Mouse (Mus musculus) inflammation-experienced regulatory T-cells, adult 6 months (primary cell): Measurements from ENCODE around the gene Rcc2. TPM values are rescaled to one million over a fixed set of nuclear protein-coding genes. Genes with fewer than 3 reads are reported as not detected.

ENCODE experiments used
- ATAC-seq: one replicate; pipeline ENCODE4 v1.8.0; 2017
- polyA plus RNA-seq, 3 experiments: library from polyadenylated mRNA; unstranded; fragments of 100-300 nt; shearing (Covaris generic); gene quantifications; one replicate each; pipeline ENCODE4 v1.2.1; 2017

The Rcc2 gene
- polyA plus RNA-seq, 3 experiments from 2014 or later = 13.8 to 21.6 (median 21.0) TPM

DNA sequence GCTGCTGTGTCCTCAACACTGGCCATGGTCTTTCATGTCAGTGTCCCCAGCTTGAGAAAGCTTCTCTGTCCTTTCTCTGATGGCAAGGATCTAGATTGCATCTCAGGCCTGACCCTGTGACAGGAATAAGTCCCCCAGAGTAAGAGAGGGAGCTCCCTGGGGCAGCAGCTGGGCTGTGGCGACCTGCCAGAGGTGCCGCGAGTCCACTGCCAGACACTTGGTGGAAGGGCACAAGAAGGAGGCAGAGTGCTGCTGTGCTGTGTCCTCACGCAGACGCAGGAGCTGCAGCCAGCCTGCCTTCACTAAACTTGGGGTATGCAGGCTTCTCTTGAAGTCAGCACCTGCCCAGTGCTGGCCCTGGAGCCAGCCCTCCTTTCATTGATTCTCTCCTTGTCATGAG, 11.0 kb downstream of the Rcc2 start:
- ATAC-seq = no peak

DNA sequence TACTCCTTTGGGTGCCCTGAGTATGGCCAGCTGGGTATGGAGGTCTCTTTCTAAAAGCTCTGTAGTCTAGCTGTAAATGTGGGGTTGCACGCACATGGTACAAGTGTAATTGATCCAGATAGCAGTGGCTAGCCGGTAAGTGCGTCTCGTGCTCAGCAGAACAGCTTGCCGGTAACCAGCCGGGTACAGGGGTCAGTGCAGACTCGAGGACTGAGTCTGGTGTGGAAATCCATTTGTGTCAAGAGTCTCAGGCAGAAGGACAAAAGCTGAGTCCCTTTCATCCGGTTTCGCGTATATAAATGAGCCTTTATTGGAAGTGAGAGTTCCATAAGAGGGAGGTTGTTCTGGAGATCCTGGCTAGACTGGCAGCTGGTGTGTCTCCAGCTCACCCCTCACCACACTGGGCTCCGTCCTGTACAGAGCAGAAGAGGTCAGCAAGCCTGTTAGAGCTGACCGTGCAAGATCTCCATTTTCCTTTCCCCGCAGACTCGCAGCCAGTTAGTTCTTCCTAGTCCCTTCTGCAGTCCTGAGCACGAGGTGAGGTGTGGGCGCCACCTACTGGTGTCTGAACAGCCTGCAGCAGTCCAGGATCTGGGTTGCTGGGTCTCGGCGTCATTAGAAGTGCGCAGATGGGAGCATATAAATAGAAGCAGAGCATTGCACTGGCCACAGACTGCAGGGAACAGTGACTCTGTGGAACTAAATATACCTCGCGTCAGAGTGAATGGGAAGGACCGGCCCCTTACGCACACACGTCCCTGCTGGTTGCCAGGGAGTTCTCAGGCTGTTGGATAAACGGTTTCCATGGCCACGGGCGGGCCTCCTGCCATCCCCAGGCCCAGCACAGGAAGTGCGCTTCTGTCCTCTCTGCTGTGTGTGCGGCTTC, 13.4 kb downstream of the Rcc2 start:
- peak; percentile 75 for ATAC-seq

DNA sequence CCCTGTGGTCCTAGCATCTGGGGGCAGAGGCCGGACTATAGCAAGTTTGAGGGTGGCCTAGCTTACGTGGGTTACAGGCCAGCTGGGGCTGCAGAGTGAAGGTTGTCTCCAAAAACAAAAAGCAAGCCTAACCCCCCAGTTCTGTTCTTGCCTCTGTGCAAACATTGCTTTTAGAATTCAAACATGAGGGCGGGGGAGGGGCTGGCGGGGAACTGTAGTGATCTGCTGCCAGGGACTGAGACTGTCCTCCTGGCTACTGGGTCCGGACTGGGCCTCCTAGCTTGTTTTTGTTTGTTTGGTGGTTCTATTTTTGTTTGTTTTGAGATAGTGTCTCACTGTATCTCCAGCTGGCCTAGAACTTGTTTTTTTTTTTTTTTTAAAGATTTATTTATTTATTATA, 14.2 kb downstream of the Rcc2 start:
- ATAC-seq = no peak

DNA sequence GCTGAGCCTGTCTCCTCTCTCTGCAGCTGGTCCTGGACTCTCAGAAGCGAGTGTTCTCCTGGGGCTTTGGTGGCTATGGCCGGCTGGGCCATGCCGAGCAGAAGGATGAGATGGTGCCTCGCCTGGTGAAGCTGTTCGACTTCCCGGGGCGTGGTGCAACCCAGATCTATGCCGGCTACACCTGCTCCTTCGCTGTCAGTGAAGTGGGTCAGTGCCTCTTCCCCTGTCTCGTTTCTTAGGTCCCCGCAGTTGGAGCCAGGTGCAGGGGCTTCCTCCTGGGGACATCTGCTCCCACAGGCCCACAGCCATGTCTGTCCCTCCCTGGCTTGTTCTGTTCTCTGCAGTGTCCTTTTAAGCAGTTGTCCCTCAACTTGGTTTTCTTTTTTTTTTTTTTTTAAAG, 16.7 kb downstream of the Rcc2 start:
- no peak for ATAC-seq

DNA sequence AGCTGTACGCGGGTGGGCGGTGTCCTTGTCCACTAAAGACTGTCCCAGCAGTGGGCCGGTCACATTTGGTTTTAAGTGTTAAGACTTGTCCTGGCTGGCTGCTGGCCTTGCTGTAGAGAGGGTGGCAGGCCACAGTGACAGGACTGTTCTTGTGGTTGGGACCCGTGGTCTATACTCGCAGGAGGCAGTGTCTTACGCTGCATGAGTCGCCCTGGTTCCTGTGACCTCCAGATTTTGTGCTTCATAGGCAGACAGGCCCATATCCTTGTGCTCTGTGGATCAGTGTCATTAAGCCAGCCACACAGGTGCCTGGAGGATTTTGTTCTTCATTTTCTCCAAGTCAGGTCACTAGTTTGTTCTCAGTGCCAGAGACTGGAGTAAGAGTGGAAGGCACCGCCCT, 18.1 kb downstream of the Rcc2 start:
- no peak for ATAC-seq

DNA sequence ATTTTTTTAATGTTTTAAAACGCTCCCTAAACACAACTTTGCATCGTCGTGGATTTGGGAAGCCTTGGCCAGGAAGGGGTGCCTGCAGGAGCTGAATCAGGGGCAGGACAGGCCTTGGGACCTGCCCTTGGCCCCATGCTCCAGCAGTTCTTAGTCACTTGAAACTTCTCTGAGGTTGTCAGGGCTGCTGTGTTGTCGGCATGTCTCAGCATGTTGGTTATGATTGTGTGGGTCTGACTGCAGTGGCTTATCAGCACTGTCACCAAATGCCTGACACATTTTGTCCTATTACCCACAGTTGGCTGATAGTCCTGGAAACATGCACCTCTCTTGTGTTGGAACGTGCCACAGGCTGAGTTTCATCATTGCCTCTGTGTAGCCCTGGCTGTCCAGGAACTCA, 19.8 kb downstream of the Rcc2 start:
- no peak for ATAC-seq

DNA sequence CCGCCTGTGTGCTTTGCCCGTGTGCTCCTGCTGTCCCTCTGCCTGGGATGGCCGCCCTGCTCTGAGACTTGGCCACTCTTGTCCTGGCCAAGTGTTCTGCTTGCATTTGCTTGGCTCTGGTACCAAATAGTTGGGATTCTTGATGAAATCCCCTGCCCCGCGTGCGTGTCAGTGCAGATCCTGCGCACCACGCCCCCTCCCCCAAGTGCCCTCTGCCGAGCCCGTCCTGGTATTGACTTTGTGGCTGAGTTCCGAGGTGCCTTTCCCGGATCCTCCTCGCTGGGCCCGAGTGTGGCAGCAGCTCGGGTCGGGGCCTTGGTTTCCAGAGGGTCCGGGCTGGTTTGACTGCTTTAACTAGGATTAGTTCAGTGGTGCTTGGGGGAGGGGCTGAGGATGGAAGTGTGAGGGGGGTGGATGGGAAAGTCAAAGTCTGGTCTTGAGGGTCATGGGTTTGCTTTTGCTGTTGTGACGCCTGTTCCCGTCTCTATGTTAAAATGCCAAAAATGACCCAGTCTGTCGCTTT, 21.7 kb downstream of the Rcc2 start:
- no peak for ATAC-seq

DNA sequence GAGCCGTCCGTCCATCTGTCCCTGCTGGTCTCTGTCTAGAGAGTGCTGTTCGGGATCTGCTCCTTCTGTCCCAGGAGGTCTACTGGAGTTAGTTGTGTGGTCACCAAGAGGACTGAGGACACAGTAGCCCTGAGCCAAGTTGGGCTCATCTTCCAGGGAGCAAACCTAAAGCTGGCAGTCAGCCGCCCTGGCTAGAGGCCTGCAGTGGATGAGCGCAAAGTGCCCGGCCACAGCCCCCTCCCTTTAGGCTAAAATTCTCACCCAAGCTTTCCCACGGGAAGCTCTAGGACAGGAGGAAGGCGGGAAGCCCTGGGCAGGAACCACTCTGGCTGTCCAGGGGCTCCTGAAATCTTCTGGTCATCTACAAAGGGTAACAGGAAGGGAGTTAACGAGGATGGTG, 22.4 kb downstream of the Rcc2 start:
- no peak for ATAC-seq

DNA sequence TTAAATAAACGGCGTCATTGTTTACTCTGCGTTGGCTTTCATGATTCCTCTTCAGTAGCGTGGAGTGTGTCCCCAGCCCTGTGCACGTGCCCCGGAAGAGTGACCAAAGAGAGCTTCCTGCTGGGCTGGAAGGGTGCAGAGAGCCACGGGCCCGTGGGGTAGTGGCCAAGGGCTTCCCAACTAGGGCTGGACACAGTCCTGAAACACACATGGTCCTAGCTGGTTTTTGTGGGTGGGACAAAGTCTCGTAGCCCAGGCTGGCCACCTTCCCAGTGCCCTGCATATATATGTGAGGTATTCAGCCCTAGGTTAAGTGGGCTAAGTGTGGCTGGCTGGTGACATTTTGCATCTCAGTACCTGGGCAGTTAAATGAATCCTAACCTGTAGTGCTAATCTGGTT, 22.9 kb downstream of the Rcc2 start:
- no peak for ATAC-seq

DNA sequence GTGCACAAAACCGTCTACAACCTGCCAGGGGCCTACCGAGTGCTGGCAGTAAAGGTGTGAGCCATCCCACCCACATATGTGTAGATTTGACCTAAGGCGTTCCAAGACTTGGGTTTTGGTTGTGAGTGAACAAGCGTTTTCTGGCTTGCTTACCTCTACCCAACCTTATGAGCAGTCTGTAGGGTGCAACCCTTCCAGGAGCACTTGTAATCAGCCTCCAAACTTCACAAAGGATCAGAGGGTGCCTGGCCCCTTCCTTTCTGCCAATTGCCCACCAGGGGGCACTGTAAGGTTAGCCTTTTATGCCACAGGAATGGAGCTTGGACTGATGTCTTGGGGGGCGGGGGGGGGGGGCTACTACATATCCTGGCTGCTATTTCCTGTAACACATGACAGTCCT, 23.5 kb downstream of the Rcc2 start:
- ATAC-seq = no peak

DNA sequence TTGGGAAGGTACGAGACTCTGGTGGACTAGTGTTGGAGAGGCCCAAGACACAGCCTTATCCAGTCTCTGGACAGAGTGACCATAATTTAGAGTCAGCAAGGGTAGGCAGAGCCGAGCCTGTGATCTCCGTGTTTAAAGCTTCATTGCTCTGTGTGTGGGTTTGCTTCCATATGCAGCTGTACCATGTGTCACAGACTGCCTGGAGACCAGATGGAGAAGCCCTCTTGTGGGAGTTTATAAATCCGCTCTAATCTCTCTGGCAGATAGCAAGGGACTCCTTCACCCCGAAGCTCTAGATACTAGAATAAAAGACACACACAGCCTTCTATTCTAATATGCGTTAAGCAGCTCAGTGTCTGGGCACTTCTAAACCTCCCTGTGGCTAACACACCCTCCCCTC, 24.4 kb downstream of the Rcc2 start:
- ATAC-seq = no peak

DNA sequence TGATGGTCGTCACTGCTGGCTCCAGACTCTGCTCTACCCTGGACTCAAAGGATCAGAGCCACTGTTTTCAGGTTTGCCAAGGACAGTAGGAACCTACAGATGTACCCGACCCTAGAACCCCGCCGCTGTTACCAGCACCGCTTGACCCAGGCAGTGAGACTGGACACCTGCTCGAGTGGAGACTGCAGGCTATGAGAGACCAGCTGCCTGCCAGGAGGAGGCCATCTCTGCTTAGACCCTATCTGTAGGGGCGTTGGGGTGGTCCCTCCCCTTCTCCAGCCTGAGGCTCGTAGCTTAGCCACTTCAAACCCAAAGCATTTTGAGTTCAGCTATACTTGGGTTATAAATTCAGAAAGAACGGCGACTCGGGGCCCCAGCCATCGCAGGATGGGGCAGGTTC, 26.6 kb downstream of the Rcc2 start:
- no peak for ATAC-seq

DNA sequence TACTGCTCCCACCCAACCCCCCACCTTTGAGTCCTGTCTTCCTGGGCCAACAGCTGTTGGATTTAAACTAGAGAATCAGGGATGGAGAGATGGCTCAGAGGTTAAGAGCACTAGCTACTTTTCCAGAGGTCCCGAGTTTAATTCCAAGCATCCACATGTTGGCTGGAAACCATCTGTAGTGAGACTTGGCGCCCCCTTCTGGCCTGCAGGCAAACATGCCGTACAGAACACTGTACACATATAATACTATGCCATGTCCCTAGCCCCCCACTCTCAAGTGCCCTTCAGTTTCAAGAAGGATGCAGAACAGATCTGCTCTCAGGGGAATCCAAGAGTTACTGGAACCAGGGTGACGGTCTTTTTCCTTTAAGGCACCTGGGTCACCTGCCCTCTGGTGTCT, 31.3 kb downstream of the Rcc2 start:
- ATAC-seq = no peak

DNA sequence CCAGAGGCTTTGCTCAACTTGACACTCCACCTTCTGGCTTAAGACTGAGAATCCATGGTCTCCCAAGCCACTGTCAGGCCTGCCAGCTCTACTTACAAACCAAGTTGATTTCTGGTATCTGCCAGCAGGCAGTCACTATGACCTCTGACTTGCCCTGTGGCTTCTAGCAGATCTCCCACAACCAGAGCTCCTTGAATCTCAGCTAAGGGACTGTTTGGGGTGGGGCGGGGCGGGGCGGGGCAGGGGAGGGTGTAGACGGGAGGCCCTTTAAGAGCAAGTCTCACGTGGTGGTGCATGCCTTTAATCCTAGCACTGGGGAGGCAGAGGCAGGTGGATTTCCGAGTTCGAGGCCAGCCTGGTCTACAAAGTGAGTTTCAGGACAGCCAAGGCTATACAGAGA, 32.5 kb downstream of the Rcc2 start:
- no peak for ATAC-seq

DNA sequence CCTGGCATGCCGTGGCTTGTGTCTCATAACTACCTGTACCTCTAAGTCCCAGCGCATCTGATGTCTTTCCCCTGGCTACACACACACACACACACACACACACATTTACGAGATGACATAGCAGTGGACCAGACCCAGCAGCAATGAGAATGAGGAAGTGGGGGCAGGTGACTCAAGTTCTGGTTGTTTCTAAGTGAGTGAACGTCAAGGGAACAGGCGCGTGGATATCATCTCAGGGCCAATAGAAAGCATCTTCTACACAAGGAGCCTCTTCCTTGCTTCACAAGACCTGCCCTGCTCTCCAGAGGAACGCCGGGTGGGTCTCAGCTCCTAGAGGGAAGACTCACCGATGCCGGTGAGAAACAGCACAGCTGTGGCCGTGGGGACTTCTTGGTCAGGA, 40.3 kb downstream of the Rcc2 start:
- ATAC-seq = no peak

DNA sequence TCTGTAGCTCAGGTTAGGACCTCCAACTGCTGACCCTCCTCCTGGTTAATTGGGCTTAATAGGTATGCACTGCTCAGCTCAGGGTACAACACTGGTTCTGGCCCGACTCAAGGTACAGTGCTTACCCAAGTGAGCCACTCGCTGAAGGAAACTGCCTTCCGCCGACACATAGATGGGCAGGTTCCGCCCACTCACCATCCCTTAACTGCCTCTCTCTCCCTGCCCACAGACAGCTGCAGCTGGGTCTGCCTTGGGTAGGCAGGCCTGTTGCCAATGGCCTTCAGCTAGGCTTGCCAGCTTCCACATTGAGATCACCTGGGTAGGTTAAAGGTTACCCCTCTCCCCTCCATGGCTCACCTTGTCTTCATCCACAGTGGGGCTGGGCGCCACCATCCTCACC, 41.1 kb downstream of the Rcc2 start:
- no peak for ATAC-seq

DNA sequence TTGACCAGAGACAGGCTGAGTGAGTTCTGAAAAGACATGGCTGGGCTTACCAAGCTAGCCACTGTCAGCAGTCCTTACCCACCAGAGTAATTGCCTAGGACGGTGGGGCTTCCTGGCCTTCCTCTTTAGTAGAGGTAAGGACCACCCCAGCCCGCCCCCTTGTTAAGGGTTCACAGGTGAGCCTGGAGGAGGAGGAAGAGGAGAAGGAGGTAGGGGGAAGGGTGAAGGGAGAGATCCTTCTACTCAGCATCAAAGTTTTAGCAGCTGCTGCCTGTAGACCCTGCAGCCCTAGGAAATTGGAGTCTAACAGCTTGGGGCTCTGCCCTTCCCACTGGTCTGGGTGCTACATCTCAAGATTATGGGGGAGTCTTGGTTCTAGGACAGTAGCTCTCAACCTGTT, 42.2 kb downstream of the Rcc2 start, which contains the start of gene Padi6:
TSS of gene Padi6 (minus strand) at position 101 of the 400 bp plus-strand sequence.
- ATAC-seq = no peak

DNA sequence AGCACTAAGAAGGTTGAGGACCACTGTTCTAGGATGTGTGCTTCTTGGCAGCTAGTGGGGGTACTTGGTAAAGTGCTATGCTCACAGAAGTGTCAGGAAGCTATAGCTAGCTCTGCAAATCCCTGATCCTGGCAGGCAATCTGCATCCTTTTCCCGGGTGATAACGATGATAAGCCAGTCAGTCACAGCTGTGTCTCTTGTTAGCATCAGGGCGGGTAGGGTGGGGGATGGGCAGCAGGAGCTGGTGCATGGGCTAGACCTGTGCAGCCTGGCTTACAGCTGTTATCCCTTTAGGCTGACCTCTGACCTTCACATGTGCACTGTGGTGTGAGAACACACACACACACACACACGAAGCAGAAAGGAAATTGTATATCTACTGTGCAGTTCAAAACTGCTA, 42.7 kb downstream of the Rcc2 start:
- ATAC-seq = no peak

DNA sequence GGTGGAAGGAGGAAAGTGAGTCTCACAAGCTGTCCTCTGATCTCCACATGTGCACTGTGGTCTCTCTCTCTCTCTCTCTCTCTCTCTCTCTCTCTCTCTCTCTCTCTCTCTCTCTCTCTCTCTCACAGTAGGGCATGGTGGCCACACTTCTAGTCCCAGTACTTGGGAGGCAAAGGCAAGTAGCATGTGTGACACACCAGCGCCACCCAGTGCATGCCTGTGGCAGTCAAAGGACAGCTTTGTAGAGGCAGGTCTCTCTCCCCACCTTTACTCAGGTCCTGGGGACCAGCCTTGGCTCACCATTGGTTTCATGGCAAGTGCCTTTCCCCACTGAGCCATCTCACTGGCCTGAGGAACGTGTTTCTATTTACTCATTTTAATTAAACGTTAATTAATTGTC, 44.3 kb downstream of the Rcc2 start:
- no peak for ATAC-seq

DNA sequence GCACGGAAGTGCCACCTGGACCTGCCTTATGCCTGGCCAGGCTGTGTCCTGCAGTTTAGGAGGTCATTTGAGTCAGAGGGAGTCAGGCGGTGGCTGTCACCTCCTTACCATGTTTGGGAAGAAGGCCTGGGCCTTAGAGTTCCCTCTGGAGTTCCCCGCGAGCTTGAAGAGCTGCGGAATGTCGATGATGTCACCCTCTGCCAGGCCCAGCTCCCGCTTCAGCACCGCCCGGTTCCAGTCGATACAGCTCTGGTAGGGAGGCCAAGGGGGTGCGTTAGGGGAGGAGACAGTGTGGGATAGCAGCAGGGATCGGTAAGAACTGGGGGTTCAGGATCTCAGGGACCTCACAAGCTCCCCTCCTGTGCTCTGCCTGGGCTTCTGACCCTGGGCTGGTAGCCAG, 47.6 kb downstream of the Rcc2 start:
- no peak for ATAC-seq

DNA sequence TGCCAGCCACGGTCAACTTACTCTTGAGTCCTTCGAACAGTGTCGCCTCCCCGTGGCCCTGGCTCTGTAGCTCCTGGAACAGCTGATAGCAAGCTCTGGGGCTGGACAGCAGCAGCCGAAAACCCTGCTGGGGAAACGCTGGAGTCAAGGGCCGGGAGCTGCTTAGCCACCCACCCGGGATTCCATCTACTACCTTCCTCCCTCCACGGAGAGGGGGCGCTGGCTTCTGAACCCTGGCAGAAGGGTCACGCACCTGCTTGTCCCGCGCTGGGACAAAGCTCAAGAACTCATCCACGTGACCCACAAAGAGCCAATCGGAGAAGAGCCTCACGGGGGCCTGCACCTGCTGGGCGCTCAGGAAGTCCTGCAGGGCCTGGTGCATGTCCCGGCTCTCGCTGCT, 50.0 kb downstream of the Rcc2 start:
- ATAC-seq = peak; percentile 46

DNA sequence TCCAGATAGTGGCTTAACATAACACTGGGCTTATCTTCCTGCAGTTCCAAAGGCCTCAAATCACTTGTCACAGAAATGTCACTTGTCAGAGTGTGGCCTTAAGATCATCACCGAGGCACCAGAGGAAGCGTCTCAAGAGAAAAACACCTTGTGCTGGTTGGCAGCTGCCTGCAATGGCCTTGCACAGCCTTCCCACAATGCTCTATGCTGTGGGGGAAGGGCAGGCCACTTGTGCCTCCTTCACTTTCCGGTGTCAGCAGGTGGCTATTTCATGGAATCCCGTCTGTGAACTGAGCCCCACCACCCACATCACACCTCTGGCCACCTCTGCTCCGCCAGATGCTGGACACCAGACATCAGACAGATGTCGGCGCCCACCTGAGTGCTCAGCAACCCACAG, 53.0 kb downstream of the Rcc2 start:
- ATAC-seq = no peak

DNA sequence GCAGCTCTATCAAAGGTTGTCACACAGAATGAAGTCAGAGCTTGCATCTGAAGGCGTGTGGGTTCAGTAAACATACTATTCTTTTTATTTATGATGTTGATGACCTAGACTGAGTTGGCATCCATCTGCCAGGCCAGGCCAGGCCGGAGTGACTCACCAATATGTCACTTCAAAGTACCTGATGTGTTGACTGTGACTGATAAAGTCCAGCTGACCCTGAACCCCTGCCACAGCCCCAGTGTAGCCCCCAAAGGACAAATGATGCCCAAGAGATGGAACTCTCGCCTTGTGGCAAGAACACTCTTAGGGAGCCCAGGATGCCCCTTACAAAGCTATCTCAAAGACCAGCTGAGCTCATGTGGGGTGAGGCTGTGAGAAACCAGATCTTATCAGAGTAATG, 55.5 kb downstream of the Rcc2 start:
- no peak for ATAC-seq

DNA sequence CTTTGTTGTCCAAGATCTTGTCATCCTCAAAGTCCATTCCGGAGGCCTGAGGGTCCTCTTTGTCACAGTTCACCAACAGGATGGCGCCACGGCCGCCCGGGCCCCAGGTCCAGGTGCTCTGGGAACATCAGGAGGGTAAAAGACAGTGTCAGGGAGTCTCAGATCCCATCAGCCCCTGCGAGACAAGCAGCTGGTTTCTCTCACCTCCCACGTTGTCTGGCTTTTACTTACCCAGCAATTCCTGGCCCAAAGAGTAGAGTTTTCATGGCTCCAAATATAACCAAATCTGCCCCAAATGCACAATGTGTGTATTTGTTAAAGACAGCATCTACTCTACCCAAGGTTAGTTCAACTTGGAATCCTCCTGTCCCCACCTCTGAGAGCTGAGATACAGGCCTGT, 61.3 kb downstream of the Rcc2 start:
- no peak for ATAC-seq

DNA sequence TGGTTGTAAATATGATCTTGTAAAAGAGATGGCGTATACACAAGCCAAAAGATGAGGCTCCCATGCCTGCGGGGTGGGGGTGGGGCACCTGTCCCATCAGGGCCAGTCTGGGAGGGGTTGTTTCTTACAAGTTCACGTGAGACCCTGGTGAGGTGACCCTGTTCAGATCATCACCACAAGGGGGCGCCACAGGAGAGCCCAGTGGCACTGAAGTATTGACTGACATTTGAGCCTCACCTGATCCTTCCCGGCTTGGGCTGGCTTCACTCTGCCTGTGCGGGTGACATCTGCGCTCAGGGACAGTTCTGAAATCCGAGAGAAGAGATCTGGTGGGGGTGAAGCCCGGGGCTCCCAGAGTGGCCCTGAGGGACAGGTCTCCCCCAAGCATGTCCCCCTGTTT, 62.8 kb downstream of the Rcc2 start:
- ATAC-seq = no peak
